Mouse (Mus musculus) hindbrain, embryonic 13.5 days (tissue): ENCODE measurements around the gene Gm49721. TPM values are rescaled to one million over a fixed set of nuclear protein-coding genes. Genes with fewer than 3 reads are reported as not detected.
"Not testable (repeated sequence)": the region's sequence is repeated elsewhere in the genome, so short reads cannot be mapped to it uniquely, and the experiment has no call there.

Experiments used
- ATAC-seq: fragments of 200-750 bp; cut with Nextera tagmentation; 2 replicates; pipeline ENCODE4 v1.8.0; 2017; ENCODE audit warnings: moderate TSS enrichment; ENCODE audit not compliant: low FRiP score
- H3K27ac ChIP-seq: fragments of 300-500 bp; sonication (generic); 2 replicates; pipeline ENCODE4 v1.5.1; 2015; ENCODE audit warnings: inconsistent platforms, mild to moderate bottlenecking, moderate library complexity
- H3K27me3 ChIP-seq: fragments of 300-500 bp; sonication (generic); 2 replicates; pipeline ENCODE4 v1.6.1; 2015; ENCODE audit warnings: mild to moderate bottlenecking, inconsistent platforms
- H3K36me3 ChIP-seq: fragments of 300-500 bp; sonication (generic); 2 replicates; pipeline ENCODE4 v1.6.1; 2015; ENCODE audit warnings: mild to moderate bottlenecking, inconsistent platforms
- H3K4me1 ChIP-seq: fragments of 300-500 bp; sonication (generic); replicated peaks from 2 replicates; pipeline ENCODE4 v1.6.1; 2015; ENCODE audit warnings: inconsistent platforms
- H3K4me2 ChIP-seq: fragments of 300-500 bp; sonication (generic); 2 replicates; pipeline ENCODE4 v1.6.1; 2015; ENCODE audit warnings: inconsistent platforms, mild to moderate bottlenecking, moderate library complexity
- H3K4me3 ChIP-seq: fragments of 300-500 bp; sonication (generic); 2 replicates; pipeline ENCODE4 v1.5.1; 2015; ENCODE audit warnings: mild to moderate bottlenecking, inconsistent platforms
- H3K9ac ChIP-seq: fragments of 300-500 bp; sonication (generic); 2 replicates; pipeline ENCODE4 v1.6.1; 2015; ENCODE audit warnings: mild to moderate bottlenecking, inconsistent platforms
- H3K9me3 ChIP-seq: fragments of 300-500 bp; sonication (generic); 2 replicates; pipeline ENCODE4 v1.6.1; 2016; ENCODE audit warnings: inconsistent platforms
- WGBS: fragments of 180-500 bp; shearing (Covaris S2); methylation state at CpG from one replicate; pipeline ENCODE4 v1.1.7; 2015; 5-methylcytosine and 5-hydroxymethylcytosine counted together
- polyA plus RNA-seq: library from polyadenylated mRNA; unstranded; fragments of >200 nt; fragmentation: Nextera tagmentation; extraction: Ambion mirVana; gene quantifications from 2 replicates; pipeline ENCODE4 v1.2.1, GENCODE M21; 2015

The Gm49721 gene
- polyA plus RNA-seq, 1 experiment from 2014 or later, result 0.19 TPM

GRCm38 (mm10) chr17:6997778-6998490 lies 19.2 kb downstream of the Gm49721 start:
- H3K9ac ChIP-seq, H3K27ac ChIP-seq, ATAC-seq, H3K4me1 ChIP-seq, H3K9me3 ChIP-seq, H3K36me3 ChIP-seq, H3K4me2 ChIP-seq, H3K4me3 ChIP-seq, H3K27me3 ChIP-seq: not testable (repeated sequence)
- 100% methylated on average over 1 of the region's 7 CpGs for WGBS

GRCm38 (mm10) chr17:7001790-7002585 lies 23.3 kb downstream of the Gm49721 start:
- not testable (repeated sequence) for H3K9ac ChIP-seq, H3K4me3 ChIP-seq, H3K27me3 ChIP-seq, H3K36me3 ChIP-seq, H3K9me3 ChIP-seq, ATAC-seq, H3K4me2 ChIP-seq, H3K4me1 ChIP-seq, H3K27ac ChIP-seq
- 91% methylated on average over 8 of the region's 12 CpGs for WGBS

GRCm38 (mm10) chr17:7003392-7003791 lies 24.7 kb downstream of the Gm49721 start:
- not testable (repeated sequence) for H3K27me3 ChIP-seq, H3K27ac ChIP-seq, H3K36me3 ChIP-seq, H3K9ac ChIP-seq, H3K9me3 ChIP-seq, H3K4me2 ChIP-seq, ATAC-seq, H3K4me3 ChIP-seq, H3K4me1 ChIP-seq
- no CpG with 5 or more reads among the region's 3 CpGs for WGBS

- not testable (repeated sequence) for H3K4me2 ChIP-seq, H3K36me3 ChIP-seq, H3K27me3 ChIP-seq, H3K4me1 ChIP-seq, ATAC-seq, H3K27ac ChIP-seq, H3K9ac ChIP-seq, H3K4me3 ChIP-seq, H3K9me3 ChIP-seq
- 65% methylated on average over 4 of the region's 4 CpGs for WGBS
These were observed 26.9 kb downstream of the Gm49721 start for GRCm38 (mm10) chr17:7005646-7006045.

GRCm38 (mm10) chr17:7008885-7009284 lies 30.2 kb downstream of the Gm49721 start:
- H3K4me2 ChIP-seq, H3K9ac ChIP-seq, H3K36me3 ChIP-seq, H3K9me3 ChIP-seq, H3K4me3 ChIP-seq, H3K27me3 ChIP-seq, H3K27ac ChIP-seq, ATAC-seq, H3K4me1 ChIP-seq: not testable (repeated sequence)

GRCm38 (mm10) chr17:7009440-7009839 lies 30.7 kb downstream of the Gm49721 start:
- H3K4me2 ChIP-seq, H3K4me1 ChIP-seq, H3K4me3 ChIP-seq, H3K27ac ChIP-seq, H3K9ac ChIP-seq, H3K27me3 ChIP-seq, ATAC-seq, H3K9me3 ChIP-seq, H3K36me3 ChIP-seq: not testable (repeated sequence)
- no CpG with 5 or more reads among the region's 7 CpGs for WGBS

GRCm38 (mm10) chr17:7009901-7010300 lies 31.2 kb downstream of the Gm49721 start:
- H3K36me3 ChIP-seq, H3K27ac ChIP-seq, H3K4me3 ChIP-seq, H3K9ac ChIP-seq, H3K9me3 ChIP-seq, ATAC-seq, H3K4me1 ChIP-seq, H3K27me3 ChIP-seq, H3K4me2 ChIP-seq: not testable (repeated sequence)
- WGBS, result 73% methylated on average over 4 of the region's 9 CpGs

- H3K4me2 ChIP-seq, H3K4me3 ChIP-seq, H3K9me3 ChIP-seq, ATAC-seq, H3K9ac ChIP-seq, H3K4me1 ChIP-seq, H3K27me3 ChIP-seq, H3K27ac ChIP-seq, H3K36me3 ChIP-seq: not testable (repeated sequence)
- WGBS, result no CpG with 5 or more reads among the region's 1 CpGs
These were observed 35.5 kb downstream of the Gm49721 start for GRCm38 (mm10) chr17:7014190-7014589.

GRCm38 (mm10) chr17:7025257-7025656 lies 46.6 kb downstream of the Gm49721 start, which contains the start of gene Gm1604a:
TSS of gene Gm1604a (plus strand) at chr17:7025568.
- not testable (repeated sequence) for H3K27me3 ChIP-seq, H3K27ac ChIP-seq, H3K9ac ChIP-seq, H3K4me2 ChIP-seq, H3K4me1 ChIP-seq, H3K4me3 ChIP-seq, H3K36me3 ChIP-seq, H3K9me3 ChIP-seq
- 0% methylated on average over 7 of the region's 14 CpGs for WGBS
- peak; percentile 88 for ATAC-seq

- H3K4me2 ChIP-seq, H3K27ac ChIP-seq, H3K4me3 ChIP-seq, H3K27me3 ChIP-seq, H3K36me3 ChIP-seq, H3K9me3 ChIP-seq, H3K9ac ChIP-seq, H3K4me1 ChIP-seq: not testable (repeated sequence)
- ATAC-seq, result peak; percentile 50
- 41% methylated on average over 3 of the region's 14 CpGs for WGBS
These were observed 47.2 kb downstream of the Gm49721 start for GRCm38 (mm10) chr17:7025764-7026346.

- H3K4me1 ChIP-seq, H3K36me3 ChIP-seq, ATAC-seq, H3K27me3 ChIP-seq, H3K4me3 ChIP-seq, H3K4me2 ChIP-seq, H3K27ac ChIP-seq, H3K9ac ChIP-seq, H3K9me3 ChIP-seq: not testable (repeated sequence)
- WGBS, result 79% methylated on average over 7 of the region's 7 CpGs
These were observed 51.5 kb downstream of the Gm49721 start for GRCm38 (mm10) chr17:7030204-7030603.

GRCm38 (mm10) chr17:7030622-7031174 lies 52.0 kb downstream of the Gm49721 start:
- not testable (repeated sequence) for ATAC-seq, H3K4me3 ChIP-seq, H3K27ac ChIP-seq, H3K27me3 ChIP-seq, H3K36me3 ChIP-seq, H3K4me2 ChIP-seq, H3K9me3 ChIP-seq, H3K4me1 ChIP-seq, H3K9ac ChIP-seq
- 74% methylated on average over 3 of the region's 6 CpGs for WGBS
